Mouse (Mus musculus): ENCODE measurements around the gene Map3k12. TPM values are rescaled to one million over a fixed set of nuclear protein-coding genes. Genes with fewer than 3 reads are reported as not detected.

Gene Map3k12
- polyA plus RNA-seq, 1 experiment, result 2.1 TPM

DNA sequence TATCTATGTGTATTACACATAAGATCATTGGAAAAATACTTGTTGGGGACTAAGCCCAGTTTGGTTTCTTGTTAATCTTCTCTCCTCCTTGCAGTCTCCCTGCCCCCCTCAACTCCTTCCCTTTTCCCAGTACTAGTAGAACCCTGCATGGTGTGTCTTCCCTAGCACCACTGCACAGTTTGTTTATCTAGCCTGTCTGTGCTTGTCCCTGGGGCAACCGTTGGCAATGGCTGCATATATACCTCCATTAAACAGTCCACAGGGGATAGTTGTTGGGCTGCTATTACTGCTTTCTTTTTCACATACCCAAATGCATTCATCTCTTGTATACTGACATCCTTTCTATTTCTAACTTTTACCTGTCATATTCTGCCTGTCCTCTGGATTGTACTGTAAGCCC is 29.2 kb downstream of the Map3k12 start:
- Histone ChIP-seq H3K36me3 (ENCODE audit: control insufficient read depth, insufficient read depth, low read length) (peaks cover 68% of the 10 kb centered on the region), H3K4me1 (ENCODE audit: control insufficient read depth, insufficient read depth, insufficient read length, low read length) (no peaks in the 10 kb centered on the region), H3K4me3 (ENCODE audit: low read depth, low read length) (no peak overlapping the region), H3K27me3 (ENCODE audit: control insufficient read depth, insufficient read depth, low read length) (no peaks in the 10 kb centered on the region), H3K27ac (ENCODE audit: insufficient read depth, low read depth, low read length) (no peak overlapping the region)
- 68% methylated on average over 1 of the region's 1 CpGs for WGBS
- no peak for TF ChIP-seq POLR2A (IDR thresholded peaks at IDR 0.05; ENCODE audit: low read depth, low read length)
- no peak for TF ChIP-seq CTCF (IDR thresholded peaks at IDR 0.05; ENCODE audit: extremely low read depth, insufficient read length, insufficient replicate concordance, low read depth, low read length)

DNA sequence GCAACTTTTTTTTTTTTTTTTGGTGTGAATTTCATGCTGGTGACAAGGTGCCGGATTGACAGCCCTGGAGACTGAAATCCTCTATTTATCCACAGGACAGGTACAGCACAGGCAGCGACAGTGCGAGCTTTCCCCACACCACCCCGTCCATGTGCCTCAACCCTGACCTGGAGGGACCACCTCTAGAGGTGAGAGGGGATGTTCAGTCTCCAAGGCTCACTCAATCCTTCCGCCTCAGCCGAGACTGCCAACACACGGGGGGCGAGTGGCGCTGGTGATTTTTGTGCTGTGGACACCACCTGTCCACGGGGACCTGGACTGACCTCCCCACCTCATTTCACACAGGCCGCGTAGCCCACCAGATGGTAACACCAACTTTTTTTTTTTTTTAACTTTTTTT is 31.0 kb downstream of the Map3k12 start:
- Histone ChIP-seq H3K36me3 (ENCODE audit: control insufficient read depth, insufficient read depth, low read length) (peaks cover 67% of the 10 kb centered on the region), H3K4me3 (ENCODE audit: low read depth, low read length) (no peak overlapping the region), H3K27me3 (ENCODE audit: control insufficient read depth, insufficient read depth, low read length) (no peaks in the 10 kb centered on the region), H3K4me1 (ENCODE audit: control insufficient read depth, insufficient read depth, insufficient read length, low read length) (no peaks in the 10 kb centered on the region), H3K27ac (ENCODE audit: insufficient read depth, low read depth, low read length) (no peak overlapping the region)
- WGBS, result 90% methylated on average over 12 of the region's 12 CpGs
- TF ChIP-seq POLR2A (IDR thresholded peaks at IDR 0.05; ENCODE audit: low read depth, low read length) (no peak), CTCF (IDR thresholded peaks at IDR 0.05; ENCODE audit: extremely low read depth, insufficient read length, insufficient replicate concordance, low read depth, low read length) (no peak)

DNA sequence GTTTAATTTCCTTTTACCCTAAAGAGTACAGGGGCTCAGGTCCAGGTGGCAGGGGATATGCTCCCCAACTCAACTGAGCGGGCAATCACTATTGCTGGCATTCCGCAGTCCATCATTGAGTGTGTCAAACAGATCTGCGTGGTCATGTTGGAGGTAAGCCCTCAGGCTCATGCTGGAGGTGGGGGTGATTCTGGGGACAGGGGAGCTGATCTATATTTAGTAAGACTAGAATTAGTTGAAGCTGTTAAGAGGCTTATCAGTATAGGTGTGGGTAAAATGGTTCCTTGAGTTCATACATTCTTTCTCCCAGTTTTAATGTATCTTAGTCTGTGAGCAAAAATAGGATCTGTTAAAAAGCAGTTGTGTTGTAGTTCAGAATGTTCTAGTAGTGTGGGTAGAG is 33.7 kb downstream of the Map3k12 start:
- H3K27ac ChIP-seq (ENCODE audit: insufficient read depth, low read depth, low read length), result no peak overlapping the region
- H3K36me3 ChIP-seq (ENCODE audit: control insufficient read depth, insufficient read depth, low read length), result peaks cover 67% of the 10 kb centered on the region
- TF ChIP-seq CTCF (IDR thresholded peaks at IDR 0.05; ENCODE audit: extremely low read depth, insufficient read length, insufficient replicate concordance, low read depth, low read length) (no peak), POLR2A (IDR thresholded peaks at IDR 0.05; ENCODE audit: low read depth, low read length) (no peak)
- H3K4me3 ChIP-seq (ENCODE audit: low read depth, low read length), result no peak overlapping the region
- H3K27me3 ChIP-seq (ENCODE audit: control insufficient read depth, insufficient read depth, low read length), result no peaks in the 10 kb centered on the region
- 93% methylated on average over 3 of the region's 3 CpGs for WGBS
- no peaks in the 10 kb centered on the region for H3K4me1 ChIP-seq (ENCODE audit: control insufficient read depth, insufficient read depth, insufficient read length, low read length)

DNA sequence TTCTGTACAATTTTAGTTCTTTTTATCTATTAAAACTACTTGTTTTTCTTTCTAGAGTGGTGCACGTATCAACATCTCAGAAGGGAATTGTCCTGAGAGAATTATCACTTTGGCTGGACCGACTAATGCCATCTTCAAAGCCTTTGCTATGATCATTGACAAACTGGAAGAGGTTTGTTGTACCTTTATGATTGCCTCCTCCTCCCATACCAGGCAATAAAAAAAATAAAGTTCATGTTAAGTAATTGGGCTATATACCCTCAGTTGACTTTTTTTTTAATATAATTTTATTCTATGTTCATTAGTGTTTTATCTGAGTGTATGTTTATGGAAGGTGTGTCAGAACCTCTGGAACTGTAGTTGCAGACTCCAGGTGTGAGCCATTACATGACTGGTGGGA is 42.3 kb downstream of the Map3k12 start:
- Histone ChIP-seq H3K4me1 (ENCODE audit: control insufficient read depth, insufficient read depth, insufficient read length, low read length) (peaks cover 4% of the 10 kb centered on the region; the same call in 1 of the 2 replicates), H3K36me3 (ENCODE audit: control insufficient read depth, insufficient read depth, low read length) (peaks cover 45% of the 10 kb centered on the region), H3K27me3 (ENCODE audit: control insufficient read depth, insufficient read depth, low read length) (no peaks in the 10 kb centered on the region), H3K27ac (ENCODE audit: insufficient read depth, low read depth, low read length) (no peak overlapping the region), H3K4me3 (ENCODE audit: low read depth, low read length) (no peak overlapping the region)
- 85% methylated on average over 2 of the region's 2 CpGs for WGBS
- TF ChIP-seq POLR2A (IDR thresholded peaks at IDR 0.05; ENCODE audit: low read depth, low read length) (no peak), CTCF (IDR thresholded peaks at IDR 0.05; ENCODE audit: extremely low read depth, insufficient read length, insufficient replicate concordance, low read depth, low read length) (no peak)

DNA sequence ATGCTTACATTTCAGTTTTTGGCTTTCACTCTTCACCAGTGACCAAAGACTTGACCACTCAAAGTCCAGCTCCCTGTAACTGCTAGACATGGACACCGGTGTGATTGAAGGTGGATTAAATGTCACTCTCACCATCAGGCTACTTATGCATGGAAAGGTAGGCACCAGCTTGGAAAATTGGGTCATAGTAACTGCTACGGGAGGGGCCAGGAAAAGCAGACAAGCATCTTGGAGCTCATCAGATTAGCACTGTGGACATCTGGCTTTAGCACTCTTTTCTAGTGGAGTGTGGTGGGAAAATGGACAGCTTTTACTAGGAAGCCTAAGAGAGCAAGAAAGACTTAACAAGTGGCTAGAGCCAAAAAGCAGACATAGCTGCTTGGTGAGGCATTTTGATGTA is 43.6 kb downstream of the Map3k12 start:
- no peak overlapping the region for H3K4me3 ChIP-seq (ENCODE audit: low read depth, low read length)
- no peaks in the 10 kb centered on the region for H3K27me3 ChIP-seq (ENCODE audit: control insufficient read depth, insufficient read depth, low read length)
- no peak overlapping the region for H3K27ac ChIP-seq (ENCODE audit: insufficient read depth, low read depth, low read length)
- WGBS, result 46% methylated on average over 2 of the region's 2 CpGs
- H3K36me3 ChIP-seq (ENCODE audit: control insufficient read depth, insufficient read depth, low read length), result peaks cover 42% of the 10 kb centered on the region
- TF ChIP-seq CTCF (IDR thresholded peaks at IDR 0.05; ENCODE audit: extremely low read depth, insufficient read length, insufficient replicate concordance, low read depth, low read length), result no peak
- H3K4me1 ChIP-seq (ENCODE audit: control insufficient read depth, insufficient read depth, insufficient read length, low read length), result peaks cover 4% of the 10 kb centered on the region; the same call in 1 of the 2 replicates

DNA sequence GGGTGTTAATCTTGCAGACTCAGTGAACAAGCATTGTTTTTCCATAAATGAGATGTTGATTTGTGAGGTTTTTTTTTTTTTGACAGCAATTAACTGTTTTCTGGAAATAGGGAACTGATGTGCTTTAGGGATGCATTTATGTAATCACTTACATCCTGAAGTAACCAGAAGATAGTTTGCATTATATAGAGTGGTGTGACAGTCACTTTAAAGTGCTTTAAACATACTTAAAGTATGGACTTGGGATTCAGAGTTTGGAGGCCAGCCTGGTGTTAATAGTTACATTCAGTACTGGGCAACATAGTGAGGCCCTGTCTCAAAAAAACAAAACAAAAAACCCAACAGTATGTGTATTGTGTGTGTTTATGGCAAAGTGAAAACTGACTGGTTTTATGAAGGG is 45.1 kb downstream of the Map3k12 start:
- Histone ChIP-seq H3K4me3 (ENCODE audit: low read depth, low read length) (no peak overlapping the region), H3K27ac (ENCODE audit: insufficient read depth, low read depth, low read length) (no peak overlapping the region), H3K36me3 (ENCODE audit: control insufficient read depth, insufficient read depth, low read length) (peaks cover 36% of the 10 kb centered on the region), H3K27me3 (ENCODE audit: control insufficient read depth, insufficient read depth, low read length) (no peaks in the 10 kb centered on the region), H3K4me1 (ENCODE audit: control insufficient read depth, insufficient read depth, insufficient read length, low read length) (peaks cover 4% of the 10 kb centered on the region; the same call in 1 of the 2 replicates)
- no peak for TF ChIP-seq POLR2A (IDR thresholded peaks at IDR 0.05; ENCODE audit: low read depth, low read length)
- TF ChIP-seq CTCF (IDR thresholded peaks at IDR 0.05; ENCODE audit: extremely low read depth, insufficient read length, insufficient replicate concordance, low read depth, low read length), result no peak

DNA sequence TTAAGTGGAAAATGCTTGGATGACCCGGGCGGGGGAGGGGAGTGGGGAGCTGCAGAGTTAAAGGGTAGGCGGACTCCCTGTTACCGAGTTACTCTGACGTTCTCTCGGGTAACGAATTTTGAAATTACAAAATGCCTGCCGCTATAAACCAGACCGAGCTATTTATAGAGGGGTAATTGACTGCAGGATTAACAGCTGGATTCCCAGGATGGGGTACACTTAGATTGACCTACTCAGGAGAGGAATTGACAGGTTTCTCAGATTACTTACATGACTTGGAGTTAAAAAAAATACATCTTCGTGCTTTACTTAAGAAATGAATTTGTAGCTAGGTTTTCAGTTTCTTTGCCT is 45.6 kb downstream of the Map3k12 start:
- TF ChIP-seq CTCF (IDR thresholded peaks at IDR 0.05; ENCODE audit: extremely low read depth, insufficient read length, insufficient replicate concordance, low read depth, low read length) (no peak), POLR2A (IDR thresholded peaks at IDR 0.05; ENCODE audit: low read depth, low read length) (no peak)
- H3K4me1 ChIP-seq (ENCODE audit: control insufficient read depth, insufficient read depth, insufficient read length, low read length), result peaks cover 4% of the 10 kb centered on the region; the same call in 1 of the 2 replicates
- no peaks in the 10 kb centered on the region for H3K27me3 ChIP-seq (ENCODE audit: control insufficient read depth, insufficient read depth, low read length)
- H3K27ac ChIP-seq (ENCODE audit: insufficient read depth, low read depth, low read length), result no peak overlapping the region; the same call in 1 of the 2 replicates
- H3K36me3 ChIP-seq (ENCODE audit: control insufficient read depth, insufficient read depth, low read length), result peaks cover 33% of the 10 kb centered on the region
- under 1% methylated on average over 10 of the region's 10 CpGs for WGBS
- peak overlapping the region; percentile 98 for H3K4me3 ChIP-seq (ENCODE audit: low read depth, low read length)

Measured in small intestine, adult 2 months (tissue).